Mouse (Mus musculus) c-Kit-positive CD71-positive TER-119-negative erythroid progenitor cells, embryonic 14.5 days (primary cell): ENCODE measurements around the gene Sv2c.
"Not testable (repeated sequence)": the region's sequence is repeated elsewhere in the genome, so short reads cannot be mapped to it uniquely, and the experiment has no call there.

Source experiments
- DNase-seq: peaks from one replicate; pipeline ENCODE4 v3.0.0-alpha.2; 2013; ENCODE audit warnings: low read depth

The Sv2c gene

GRCm38 (mm10) chr13:96132401-96132816, at the start of gene Sv2c:
Sv2c (minus strand) TSS chr13:96132577.
- no peak for DNase-seq

GRCm38 (mm10) chr13:96180671-96181161, 48.3 kb upstream of the Sv2c start:
- DNase-seq, result no peak

GRCm38 (mm10) chr13:96175591-96176212, 43.3 kb upstream of the Sv2c start:
- DNase-seq, result no peak

GRCm38 (mm10) chr13:96173686-96174085, 41.3 kb upstream of the Sv2c start:
- no peak for DNase-seq

GRCm38 (mm10) chr13:96172290-96172689, 39.9 kb upstream of the Sv2c start:
- DNase-seq, result no peak

GRCm38 (mm10) chr13:96168991-96169665, 36.8 kb upstream of the Sv2c start:
- no peak for DNase-seq

GRCm38 (mm10) chr13:96166593-96166992, 34.2 kb upstream of the Sv2c start:
- no peak for DNase-seq

GRCm38 (mm10) chr13:96133363-96134100, 1.2 kb upstream of the Sv2c start:
- DNase-seq, result no peak

GRCm38 (mm10) chr13:96132833-96133232, 456 bp upstream of the Sv2c start:
- no peak for DNase-seq

GRCm38 (mm10) chr13:96131911-96132310, 466 bp downstream of the Sv2c start:
- DNase-seq, result no peak

- no peak for DNase-seq
Measured at GRCm38 (mm10) chr13:96131050-96131449, 1.3 kb downstream of the Sv2c start.

- DNase-seq, result no peak
Measured at GRCm38 (mm10) chr13:96129081-96129480, 3.3 kb downstream of the Sv2c start.

GRCm38 (mm10) chr13:96126669-96127068, 5.7 kb downstream of the Sv2c start:
- DNase-seq, result no peak

GRCm38 (mm10) chr13:96125011-96125410, 7.4 kb downstream of the Sv2c start:
- DNase-seq, result no peak

- no peak for DNase-seq
Measured at GRCm38 (mm10) chr13:96112711-96113110, 19.7 kb downstream of the Sv2c start.

GRCm38 (mm10) chr13:96110767-96111166, 21.6 kb downstream of the Sv2c start:
- no peak for DNase-seq

GRCm38 (mm10) chr13:96106367-96106766, 26.0 kb downstream of the Sv2c start:
- DNase-seq, result no peak

GRCm38 (mm10) chr13:96090929-96091328, 41.4 kb downstream of the Sv2c start:
- DNase-seq, result no peak

GRCm38 (mm10) chr13:96085581-96086302, 46.6 kb downstream of the Sv2c start:
- DNase-seq, result no peak

GRCm38 (mm10) chr13:96081754-96082153, 50.6 kb downstream of the Sv2c start, which contains the start of gene Gm17190:
Gm17190 (plus strand) TSS chr13:96082054.
- not testable (repeated sequence) for DNase-seq

- not testable (repeated sequence) for DNase-seq
Measured at GRCm38 (mm10) chr13:96081276-96081675, 51.1 kb downstream of the Sv2c start, which contains the start of gene Gm20075. Gm20075 (minus strand) TSS chr13:96081376.

GRCm38 (mm10) chr13:96073555-96073954, 58.8 kb downstream of the Sv2c start:
- no peak for DNase-seq
